Mouse (Mus musculus) hindbrain, embryonic 15.5 days (tissue): Measurements from ENCODE around the gene Rsph1. TPM values are rescaled to one million over a fixed set of nuclear protein-coding genes. Genes with fewer than 3 reads are reported as not detected.

Experiments
- ATAC-seq: fragments of 200-750 bp; cut with Nextera tagmentation; 2 replicates; pipeline ENCODE4 v1.8.0; 2017; ENCODE audit warnings: low read depth, moderate number of reproducible peaks, moderate TSS enrichment; ENCODE audit not compliant: low FRiP score
- H3K27ac ChIP-seq: fragments of 300-500 bp; sonication (generic); replicated peaks from 2 replicates; pipeline ENCODE4 v1.5.1; 2015; ENCODE audit warnings: mild to moderate bottlenecking, inconsistent platforms
- H3K27me3 ChIP-seq: fragments of 300-500 bp; sonication (generic); 2 replicates; pipeline ENCODE4 v1.6.1; 2015; ENCODE audit warnings: control low read depth, inconsistent platforms
- H3K36me3 ChIP-seq: fragments of 300-500 bp; sonication (generic); 2 replicates; pipeline ENCODE4 v1.6.1; 2015; ENCODE audit warnings: control low read depth, inconsistent platforms
- H3K4me1 ChIP-seq: fragments of 300-500 bp; sonication (generic); replicated peaks from 2 replicates; pipeline ENCODE4 v1.6.1; 2015; ENCODE audit warnings: control low read depth, inconsistent platforms
- H3K4me2 ChIP-seq: fragments of 300-500 bp; sonication (generic); 2 replicates; pipeline ENCODE4 v1.6.1; 2015; ENCODE audit warnings: moderate library complexity, mild to moderate bottlenecking, inconsistent platforms
- H3K4me3 ChIP-seq: fragments of 300-500 bp; sonication (generic); 2 replicates; pipeline ENCODE4 v1.5.1; 2015; ENCODE audit warnings: mild to moderate bottlenecking, inconsistent platforms
- H3K9ac ChIP-seq: fragments of 300-500 bp; sonication (generic); 2 replicates; pipeline ENCODE4 v1.6.1; 2015; ENCODE audit warnings: inconsistent platforms
- H3K9me3 ChIP-seq: fragments of 300-500 bp; sonication (generic); 2 replicates; pipeline ENCODE4 v1.6.1; 2016; ENCODE audit warnings: control low read depth, inconsistent platforms
- WGBS: fragments of 180-500 bp; shearing (Covaris S2); methylation state at CpG from one replicate; pipeline ENCODE4 v1.1.7; 2015; 5-methylcytosine and 5-hydroxymethylcytosine counted together
- polyA plus RNA-seq: library from polyadenylated mRNA; unstranded; fragments of >200 nt; fragmentation: Nextera tagmentation; extraction: Ambion mirVana; gene quantifications from 2 replicates; pipeline ENCODE4 v1.2.1, GENCODE M21; 2015

Gene Rsph1
- polyA plus RNA-seq, 1 experiment from 2014 or later, result 7.5 TPM

- H3K4me1 ChIP-seq, result peaks cover 30% of the 10 kb centered on the region
- ATAC-seq, result no peak
- H3K9ac ChIP-seq, result no peak overlapping the region
- no peak overlapping the region for H3K4me3 ChIP-seq
- H3K36me3 ChIP-seq, result no peaks in the 10 kb centered on the region
- no peaks in the 10 kb centered on the region for H3K27me3 ChIP-seq
- peak overlapping the region; percentile 94 for H3K4me2 ChIP-seq
- H3K27ac ChIP-seq, result no peak overlapping the region
- no peaks in the 10 kb centered on the region for H3K9me3 ChIP-seq
- WGBS, result 88% methylated on average over 6 of the region's 6 CpGs
Measured at GRCm38 (mm10) chr17:31298419-31299209, 21.4 kb upstream of the Rsph1 start.

GRCm38 (mm10) chr17:31297521-31297939 lies 20.3 kb upstream of the Rsph1 start:
- Histone ChIP-seq H3K4me2 (peak overlapping the region; percentile 94), H3K27ac (no peak overlapping the region), H3K9me3 (no peaks in the 10 kb centered on the region), H3K36me3 (no peaks in the 10 kb centered on the region), H3K9ac (no peak overlapping the region), H3K4me1 (peaks cover 30% of the 10 kb centered on the region), H3K4me3 (peak overlapping the region; percentile 60), H3K27me3 (no peaks in the 10 kb centered on the region)
- no peak for ATAC-seq
- WGBS, result 10% methylated on average over 7 of the region's 7 CpGs

- H3K9ac ChIP-seq, result peak overlapping the region; percentile 75
- peak overlapping the region; percentile 78 for H3K27ac ChIP-seq
- peaks cover 30% of the 10 kb centered on the region for H3K4me1 ChIP-seq
- no peaks in the 10 kb centered on the region for H3K9me3 ChIP-seq
- peak overlapping the region; percentile 60 for H3K4me3 ChIP-seq
- peak overlapping the region; percentile 94 for H3K4me2 ChIP-seq
- peak; percentile 73 for ATAC-seq
- no peaks in the 10 kb centered on the region for H3K27me3 ChIP-seq
- no peaks in the 10 kb centered on the region for H3K36me3 ChIP-seq
- under 1% methylated on average over 64 of the region's 68 CpGs for WGBS
Measured at GRCm38 (mm10) chr17:31295892-31296781, 19.0 kb upstream of the Rsph1 start.

GRCm38 (mm10) chr17:31295215-31295891 lies 18.2 kb upstream of the Rsph1 start:
- WGBS, result 16% methylated on average over 25 of the region's 25 CpGs
- peak overlapping the region; percentile 75 for H3K9ac ChIP-seq
- no peaks in the 10 kb centered on the region for H3K9me3 ChIP-seq

GRCm38 (mm10) chr17:31294363-31295214 lies 17.4 kb upstream of the Rsph1 start:
- Histone ChIP-seq H3K4me3 (0 out of 2 replicates have a peak overlapping the region, but pooled peaks have one; percentile 60), H3K4me2 (peak overlapping the region; percentile 94; the same call in 1 of the 2 replicates)
- 87% methylated on average over 15 of the region's 15 CpGs for WGBS

More at GRCm38 (mm10) chr17:31295215-31295891, 18.2 kb upstream of the Rsph1 start:
- 0 out of 2 replicates have a peak, but pooled peaks have one; percentile 15 for ATAC-seq
- Histone ChIP-seq H3K27ac (peak overlapping the region; percentile 78), H3K27me3 (no peaks in the 10 kb centered on the region), H3K36me3 (no peaks in the 10 kb centered on the region), H3K4me2 (peak overlapping the region; percentile 94), H3K4me1 (peaks cover 30% of the 10 kb centered on the region), H3K4me3 (peak overlapping the region; percentile 60)

GRCm38 (mm10) chr17:31290859-31291258 lies 13.7 kb upstream of the Rsph1 start:
- Histone ChIP-seq H3K9me3 (no peaks in the 10 kb centered on the region), H3K4me3 (no peak overlapping the region), H3K27ac (no peak overlapping the region), H3K4me2 (no peak overlapping the region), H3K36me3 (no peaks in the 10 kb centered on the region), H3K9ac (no peak overlapping the region), H3K27me3 (no peaks in the 10 kb centered on the region), H3K4me1 (peaks cover 12% of the 10 kb centered on the region)
- 63% methylated on average over 6 of the region's 6 CpGs for WGBS
- ATAC-seq, result no peak

More at GRCm38 (mm10) chr17:31294363-31295214, 17.4 kb upstream of the Rsph1 start:
- no peak for ATAC-seq
- Histone ChIP-seq H3K36me3 (no peaks in the 10 kb centered on the region), H3K9me3 (no peaks in the 10 kb centered on the region), H3K27me3 (no peaks in the 10 kb centered on the region), H3K9ac (no peak overlapping the region), H3K4me1 (peaks cover 30% of the 10 kb centered on the region), H3K27ac (no peak overlapping the region)

GRCm38 (mm10) chr17:31290311-31290710 lies 13.1 kb upstream of the Rsph1 start:
- Histone ChIP-seq H3K27me3 (no peaks in the 10 kb centered on the region), H3K4me2 (no peak overlapping the region), H3K9me3 (no peaks in the 10 kb centered on the region), H3K4me1 (peaks cover 7% of the 10 kb centered on the region), H3K36me3 (no peaks in the 10 kb centered on the region), H3K27ac (no peak overlapping the region), H3K4me3 (no peak overlapping the region), H3K9ac (no peak overlapping the region)
- no peak for ATAC-seq

- Histone ChIP-seq H3K9me3 (no peaks in the 10 kb centered on the region), H3K4me3 (no peak overlapping the region), H3K27ac (no peak overlapping the region), H3K36me3 (no peaks in the 10 kb centered on the region), H3K4me1 (0 out of 2 replicates have a peak, but pooled peaks cover 4% of the 10 kb centered on the region), H3K9ac (no peak overlapping the region), H3K4me2 (no peak overlapping the region), H3K27me3 (no peaks in the 10 kb centered on the region)
- no peak for ATAC-seq
- WGBS, result 62% methylated on average over 7 of the region's 7 CpGs
Measured at GRCm38 (mm10) chr17:31288999-31289726, 12.0 kb upstream of the Rsph1 start.

- WGBS, result 91% methylated on average over 3 of the region's 3 CpGs
- no peak for ATAC-seq
- Histone ChIP-seq H3K4me1 (peaks cover 10% of the 10 kb centered on the region), H3K4me2 (no peak overlapping the region), H3K27ac (no peak overlapping the region), H3K4me3 (no peak overlapping the region), H3K36me3 (no peaks in the 10 kb centered on the region), H3K9me3 (no peaks in the 10 kb centered on the region), H3K27me3 (no peaks in the 10 kb centered on the region), H3K9ac (no peak overlapping the region)
Measured at GRCm38 (mm10) chr17:31287216-31287615, 10.0 kb upstream of the Rsph1 start.

GRCm38 (mm10) chr17:31286492-31286891 lies 9.3 kb upstream of the Rsph1 start, which contains the start of gene Slc37a1:
TSS of gene Slc37a1 (plus strand) at chr17:31286792.
- ATAC-seq, result no peak
- no peaks in the 10 kb centered on the region for H3K27me3 ChIP-seq
- peaks cover 10% of the 10 kb centered on the region for H3K4me1 ChIP-seq
- no peak within 1 kb of the TSS for H3K27ac ChIP-seq
- H3K4me3 ChIP-seq, result no peak within 1 kb of the TSS
- 86% methylated on average over 1 of the region's 1 CpGs for WGBS
- H3K9ac ChIP-seq, result no peak within 1 kb of the TSS
- H3K36me3 ChIP-seq, result no peaks in the 10 kb centered on the region
- no peaks in the 10 kb centered on the region for H3K9me3 ChIP-seq
- H3K4me2 ChIP-seq, result no peak within 1 kb of the TSS
